Mouse (Mus musculus) liver, embryonic 16.5 days (tissue): ENCODE measurements around the gene Gpr37. TPM values are rescaled to one million over a fixed set of nuclear protein-coding genes. Genes with fewer than 3 reads are reported as not detected.

Experiments used
- ATAC-seq: fragments of 200-750 bp; cut with Nextera tagmentation; 2 replicates; pipeline ENCODE4 v1.8.0; 2017; ENCODE audit warnings: low read depth, mild to moderate bottlenecking, moderate number of reproducible peaks, moderate library complexity
- H3K27ac ChIP-seq: fragments of 300-500 bp; sonication (generic); 2 replicates; pipeline ENCODE4 v1.5.1; 2014; ENCODE audit warnings: mild to moderate bottlenecking, low read length
- H3K27me3 ChIP-seq: fragments of 300-500 bp; sonication (generic); 2 replicates; pipeline ENCODE4 v1.6.1; 2014; ENCODE audit warnings: low read depth, low read length, mixed read lengths; ENCODE audit not compliant: control insufficient read depth, insufficient read depth
- H3K36me3 ChIP-seq: fragments of 300-500 bp; sonication (generic); 2 replicates; pipeline ENCODE4 v1.6.1; 2014; ENCODE audit warnings: mild to moderate bottlenecking; ENCODE audit not compliant: control insufficient read depth, insufficient read depth
- H3K4me1 ChIP-seq: fragments of 300-500 bp; sonication (generic); 2 replicates; pipeline ENCODE4 v1.6.1; 2014; ENCODE audit warnings: low read depth, low read length, mixed read lengths; ENCODE audit not compliant: control insufficient read depth
- H3K4me2 ChIP-seq: fragments of 300-500 bp; sonication (generic); 2 replicates; pipeline ENCODE4 v1.6.1; 2014; ENCODE audit warnings: low read depth, low read length, mixed read lengths
- H3K4me3 ChIP-seq: fragments of 300-500 bp; sonication (generic); 2 replicates; pipeline ENCODE4 v1.5.1; 2014; ENCODE audit warnings: low read depth, mild to moderate bottlenecking, low read length
- H3K9ac ChIP-seq: fragments of 300-500 bp; sonication (generic); 2 replicates; pipeline ENCODE4 v1.6.1; 2014; ENCODE audit warnings: low read depth, low read length
- H3K9me3 ChIP-seq: fragments of 300-500 bp; sonication (generic); replicated peaks from 2 replicates; pipeline ENCODE4 v1.6.1; 2016; ENCODE audit warnings: low read length; ENCODE audit not compliant: control insufficient read depth
- WGBS: fragments of 180-500 bp; shearing (Covaris S2); extraction: QIAGEN DNeasy Blood & Tissue Kit; methylation state at CpG from one replicate; pipeline ENCODE4 v1.1.7; 2014; ENCODE audit not compliant: insufficient replicate concordance; 5-methylcytosine and 5-hydroxymethylcytosine counted together
- polyA plus RNA-seq: library from polyadenylated mRNA; unstranded; fragments of >200 nt; fragmentation: Nextera tagmentation; extraction: Ambion mirVana; gene quantifications from 2 replicates; pipeline ENCODE4 v1.2.1, GENCODE M21; 2015

The Gpr37 gene
- polyA plus RNA-seq, 1 experiment from 2014 or later: 0.17 TPM

GRCm38 (mm10) chr6:25686760-25687200, 3.7 kb downstream of the Gpr37 start:
- no peak overlapping the region for H3K4me2 ChIP-seq
- ATAC-seq: no peak
- H3K27ac ChIP-seq: no peak overlapping the region
- peaks cover 22% of the 10 kb centered on the region for H3K27me3 ChIP-seq
- no peaks in the 10 kb centered on the region for H3K9me3 ChIP-seq
- H3K36me3 ChIP-seq: no peaks in the 10 kb centered on the region
- WGBS: 54% methylated on average over 3 of the region's 3 CpGs
- H3K4me1 ChIP-seq: no peaks in the 10 kb centered on the region
- H3K9ac ChIP-seq: no peak overlapping the region
- no peak overlapping the region for H3K4me3 ChIP-seq

DNA sequence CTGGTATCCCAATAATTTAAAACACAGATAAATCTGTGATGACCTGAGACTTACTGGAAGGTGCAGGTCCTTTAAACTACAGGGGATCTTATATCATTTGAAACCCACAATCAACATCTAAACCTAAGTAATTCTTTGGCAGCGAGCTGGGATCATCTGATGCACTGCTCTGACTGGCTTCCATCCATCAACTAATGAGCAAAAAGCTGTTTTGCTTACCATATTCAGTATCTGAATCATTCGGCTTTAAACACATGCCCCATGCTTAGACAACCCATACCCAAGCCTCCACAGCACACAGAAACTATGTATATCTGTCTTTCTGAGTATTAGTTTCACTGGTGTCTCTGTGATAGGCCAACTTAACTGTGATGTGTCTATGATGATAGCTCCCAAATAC, 6.1 kb downstream of the Gpr37 start:
- ATAC-seq: no peak
- H3K4me2 ChIP-seq: no peak overlapping the region
- no peak overlapping the region for H3K9ac ChIP-seq
- no peaks in the 10 kb centered on the region for H3K9me3 ChIP-seq
- H3K36me3 ChIP-seq: no peaks in the 10 kb centered on the region
- H3K4me1 ChIP-seq: no peaks in the 10 kb centered on the region
- 47% methylated on average over 2 of the region's 2 CpGs for WGBS
- peaks cover 13% of the 10 kb centered on the region for H3K27me3 ChIP-seq
- H3K4me3 ChIP-seq: no peak overlapping the region
- H3K27ac ChIP-seq: no peak overlapping the region

DNA sequence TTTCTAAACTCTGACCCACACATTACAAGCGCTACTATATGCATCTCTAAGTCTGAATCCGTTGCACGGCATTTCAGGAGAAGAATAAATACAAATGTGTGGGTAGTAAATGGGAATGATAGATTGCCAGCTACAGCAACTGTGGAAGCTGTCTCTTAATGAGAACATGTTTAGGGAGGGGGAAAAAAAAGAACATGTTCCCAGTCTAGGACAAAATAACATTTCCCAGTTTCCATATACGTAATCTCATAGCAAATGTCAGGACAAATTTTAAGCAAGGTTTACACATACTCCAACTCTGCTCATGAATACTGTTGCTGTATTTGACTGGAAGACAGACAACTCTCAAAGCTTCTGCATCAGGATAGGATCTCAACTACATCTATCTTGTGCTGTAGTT, 15.4 kb downstream of the Gpr37 start:
- Histone ChIP-seq H3K4me2 (no peak overlapping the region), H3K36me3 (no peaks in the 10 kb centered on the region), H3K4me1 (no peaks in the 10 kb centered on the region), H3K9ac (no peak overlapping the region), H3K27ac (no peak overlapping the region), H3K9me3 (no peaks in the 10 kb centered on the region), H3K27me3 (no peaks in the 10 kb centered on the region), H3K4me3 (no peak overlapping the region)
- 71% methylated on average over 4 of the region's 4 CpGs for WGBS
- no peak for ATAC-seq

DNA sequence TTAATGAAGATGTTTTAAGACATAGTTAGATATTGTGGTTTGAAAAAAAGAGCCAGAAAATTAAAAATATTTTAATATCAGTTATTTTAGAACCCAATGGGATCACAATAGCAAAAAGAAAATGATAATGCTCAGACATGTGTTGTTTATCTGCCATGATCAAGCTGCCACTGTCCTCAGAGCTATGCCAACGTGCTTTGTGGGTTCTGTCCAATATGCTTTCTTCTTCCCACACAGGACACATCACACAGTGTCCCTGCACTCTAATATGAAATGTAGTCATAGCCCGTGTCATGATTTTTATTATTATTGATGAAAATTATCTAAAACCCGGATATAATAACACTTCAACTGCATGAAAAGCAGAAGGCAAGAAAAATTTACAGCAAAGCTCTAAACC, 16.7 kb downstream of the Gpr37 start:
- Histone ChIP-seq H3K27me3 (no peaks in the 10 kb centered on the region), H3K36me3 (no peaks in the 10 kb centered on the region), H3K9ac (no peak overlapping the region), H3K4me2 (no peak overlapping the region), H3K27ac (no peak overlapping the region), H3K9me3 (no peaks in the 10 kb centered on the region), H3K4me3 (no peak overlapping the region), H3K4me1 (no peaks in the 10 kb centered on the region)
- WGBS: 35% methylated on average over 3 of the region's 3 CpGs
- ATAC-seq: no peak

- H3K27ac ChIP-seq: no peak overlapping the region
- H3K9me3 ChIP-seq: no peaks in the 10 kb centered on the region
- ATAC-seq: peak; percentile 88
These were observed 20.4 kb downstream of the Gpr37 start for GRCm38 (mm10) chr6:25670150-25670549.

GRCm38 (mm10) chr6:25663942-25664341, 26.6 kb downstream of the Gpr37 start:
- Histone ChIP-seq H3K4me2 (no peak overlapping the region), H3K9me3 (no peaks in the 10 kb centered on the region), H3K36me3 (no peaks in the 10 kb centered on the region), H3K9ac (no peak overlapping the region), H3K27me3 (no peaks in the 10 kb centered on the region), H3K4me1 (no peaks in the 10 kb centered on the region), H3K4me3 (no peak overlapping the region), H3K27ac (no peak overlapping the region)
- peak; percentile 97 for ATAC-seq
- WGBS: 45% methylated on average over 2 of the region's 2 CpGs

More at GRCm38 (mm10) chr6:25670150-25670549, 20.4 kb downstream of the Gpr37 start:
- H3K36me3 ChIP-seq: no peaks in the 10 kb centered on the region
- WGBS: 16% methylated on average over 4 of the region's 4 CpGs
- no peak overlapping the region for H3K4me2 ChIP-seq
- H3K27me3 ChIP-seq: no peaks in the 10 kb centered on the region
- H3K4me3 ChIP-seq: no peak overlapping the region
- no peaks in the 10 kb centered on the region for H3K4me1 ChIP-seq
- no peak overlapping the region for H3K9ac ChIP-seq

DNA sequence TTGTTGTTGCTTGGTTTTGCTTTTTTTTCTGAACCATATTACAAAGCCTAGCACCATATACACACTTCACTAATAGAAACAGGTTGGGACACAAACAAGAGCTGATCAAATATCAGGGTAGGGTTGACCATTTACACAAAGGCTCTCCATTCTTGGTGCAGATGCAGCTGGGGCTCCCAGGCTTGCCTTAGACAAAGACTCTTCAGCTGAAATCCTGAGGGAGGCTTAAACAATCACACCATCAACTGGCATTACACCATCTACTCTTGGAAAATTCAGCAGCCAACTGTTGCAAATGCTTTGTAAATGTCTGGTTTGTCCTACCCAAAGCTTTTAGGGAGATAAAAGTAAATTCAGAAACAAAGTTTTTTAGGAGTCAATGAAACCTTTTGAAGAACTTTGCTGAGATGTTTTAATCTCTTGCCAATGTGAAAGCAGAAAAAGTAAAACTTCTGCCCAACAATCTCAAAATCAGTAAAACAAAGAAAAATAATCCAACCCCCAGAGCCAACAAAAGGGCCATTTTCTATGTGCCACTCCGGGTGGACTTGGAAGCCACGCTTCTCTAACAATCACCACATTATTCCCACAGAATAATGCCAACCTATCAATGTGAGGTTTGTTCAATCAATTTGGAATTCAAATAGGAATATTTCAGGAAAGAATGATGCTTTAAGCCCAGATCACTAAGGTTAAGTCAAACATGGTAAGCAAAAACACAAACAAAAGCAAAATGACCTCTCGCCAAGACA, 30.4 kb downstream of the Gpr37 start:
- ATAC-seq: no peak
- Histone ChIP-seq H3K9me3 (no peaks in the 10 kb centered on the region), H3K27ac (no peak overlapping the region), H3K36me3 (no peaks in the 10 kb centered on the region), H3K9ac (no peak overlapping the region), H3K4me3 (no peak overlapping the region), H3K27me3 (no peaks in the 10 kb centered on the region), H3K4me2 (no peak overlapping the region), H3K4me1 (no peaks in the 10 kb centered on the region)
- 78% methylated on average over 3 of the region's 3 CpGs for WGBS

Other genes starting within 250 kb of the Gpr37 start
- 19.8 and 21.0 TPM in 2 replicates for gene Pot1a, start 118.5 kb upstream of the Gpr37 start, polyA plus RNA-seq